Mouse (Mus musculus): ENCODE data around the gene Mlh3. TPM values are rescaled to one million over a fixed set of nuclear protein-coding genes. Genes with fewer than 3 reads are reported as not detected.
A peak's percentile ranks its signal among the peaks of the same experiment; 100 is the strongest.

Gene Mlh3
- polyA plus RNA-seq (2015; fragmentation: Nextera tagmentation; extraction: Ambion mirVana), result 8.1 and 9.5 TPM in 2 replicates

GRCm38 (mm10) chr12:85270319-85270718 lies at the start of gene Mlh3:
Mlh3 (minus strand) TSS chr12:85270599.
- peak within 1 kb of the TSS; percentile 57 for H3K9ac ChIP-seq
- 0 out of 2 replicates have a peak, but pooled peaks cover 3% of the 10 kb centered on the region for H3K36me3 ChIP-seq (replicated peaks)
- WGBS, result 0% methylated on average over 35 of the region's 35 CpGs
- no peaks in the 10 kb centered on the region for H3K27me3 ChIP-seq (replicated peaks)
- peak within 1 kb of the TSS; percentile 86 for H3K27ac ChIP-seq
- peak; percentile 97 for ATAC-seq (replicated peaks)
- H3K4me1 ChIP-seq, result peaks cover 5% of the 10 kb centered on the region; the same call in 1 of the 2 replicates
- peak within 1 kb of the TSS; percentile 56 for H3K4me3 ChIP-seq
- no peaks in the 10 kb centered on the region for H3K9me3 ChIP-seq
- peak within 1 kb of the TSS; percentile 56 for H3K4me2 ChIP-seq

GRCm38 (mm10) chr12:85308651-85309050 lies 38.3 kb upstream of the Mlh3 start:
- H3K4me2 ChIP-seq, result no peak overlapping the region
- no peaks in the 10 kb centered on the region for H3K9me3 ChIP-seq
- no peak for ATAC-seq (replicated peaks)
- H3K4me3 ChIP-seq, result no peak overlapping the region
- H3K9ac ChIP-seq, result no peak overlapping the region
- no peaks in the 10 kb centered on the region for H3K27me3 ChIP-seq (replicated peaks)
- 71% methylated on average over 3 of the region's 3 CpGs for WGBS
- H3K4me1 ChIP-seq, result no peaks in the 10 kb centered on the region
- no peak overlapping the region for H3K27ac ChIP-seq
- peaks cover 83% of the 10 kb centered on the region for H3K36me3 ChIP-seq (replicated peaks)

GRCm38 (mm10) chr12:85305247-85305892 lies 35.0 kb upstream of the Mlh3 start:
- ATAC-seq (replicated peaks), result peak; percentile 50; the same call in 1 of the 2 replicates
- Histone ChIP-seq H3K4me2 (no peak overlapping the region), H3K9ac (no peak overlapping the region), H3K36me3 (replicated peaks) (peaks cover 72% of the 10 kb centered on the region), H3K4me1 (no peaks in the 10 kb centered on the region), H3K9me3 (no peaks in the 10 kb centered on the region), H3K27ac (peak overlapping the region; percentile 26; the same call in 1 of the 2 replicates), H3K4me3 (no peak overlapping the region), H3K27me3 (replicated peaks) (no peaks in the 10 kb centered on the region)
- 50% methylated on average over 16 of the region's 16 CpGs for WGBS

GRCm38 (mm10) chr12:85304725-85305124 lies 34.3 kb upstream of the Mlh3 start:
- no peak for ATAC-seq (replicated peaks)
- whole genome bisulfite sequencing, result 81% methylated on average over 4 of the region's 4 CpGs
- H3K9me3 ChIP-seq, result no peaks in the 10 kb centered on the region
- H3K4me3 ChIP-seq, result no peak overlapping the region
- H3K27me3 ChIP-seq (replicated peaks), result no peaks in the 10 kb centered on the region
- no peaks in the 10 kb centered on the region for H3K4me1 ChIP-seq
- H3K27ac ChIP-seq, result no peak overlapping the region
- H3K4me2 ChIP-seq, result no peak overlapping the region
- peaks cover 69% of the 10 kb centered on the region for H3K36me3 ChIP-seq (replicated peaks)
- H3K9ac ChIP-seq, result no peak overlapping the region

GRCm38 (mm10) chr12:85303256-85303655 lies 32.9 kb upstream of the Mlh3 start:
- Histone ChIP-seq H3K4me1 (no peaks in the 10 kb centered on the region), H3K27ac (no peak overlapping the region), H3K27me3 (replicated peaks) (no peaks in the 10 kb centered on the region), H3K36me3 (replicated peaks) (peaks cover 62% of the 10 kb centered on the region), H3K4me3 (no peak overlapping the region), H3K4me2 (no peak overlapping the region), H3K9me3 (no peaks in the 10 kb centered on the region), H3K9ac (no peak overlapping the region)
- ATAC-seq (replicated peaks), result no peak
- 85% methylated on average over 2 of the region's 2 CpGs for WGBS

GRCm38 (mm10) chr12:85298835-85299180 lies 28.4 kb upstream of the Mlh3 start:
- Histone ChIP-seq H3K36me3 (replicated peaks) (peaks cover 29% of the 10 kb centered on the region), H3K27ac (no peak overlapping the region), H3K4me2 (no peak overlapping the region), H3K4me3 (no peak overlapping the region), H3K4me1 (no peaks in the 10 kb centered on the region), H3K9ac (no peak overlapping the region), H3K9me3 (no peaks in the 10 kb centered on the region), H3K27me3 (replicated peaks) (no peaks in the 10 kb centered on the region)
- ATAC-seq (replicated peaks), result no peak
- 98% methylated on average over 1 of the region's 1 CpGs for WGBS

- no peak overlapping the region for H3K9ac ChIP-seq
- 87% methylated on average over 11 of the region's 11 CpGs for WGBS
- H3K27me3 ChIP-seq (replicated peaks), result no peaks in the 10 kb centered on the region
- H3K4me3 ChIP-seq, result no peak overlapping the region
- no peaks in the 10 kb centered on the region for H3K9me3 ChIP-seq
- no peaks in the 10 kb centered on the region for H3K4me1 ChIP-seq
- H3K36me3 ChIP-seq (replicated peaks), result peaks cover 25% of the 10 kb centered on the region
- no peak overlapping the region for H3K4me2 ChIP-seq
- no peak overlapping the region for H3K27ac ChIP-seq
- no peak for ATAC-seq (replicated peaks)
Observed at GRCm38 (mm10) chr12:85298127-85298834, 27.9 kb upstream of the Mlh3 start.

GRCm38 (mm10) chr12:85297345-85297997 lies 27.1 kb upstream of the Mlh3 start:
- no peaks in the 10 kb centered on the region for H3K9me3 ChIP-seq
- H3K9ac ChIP-seq, result no peak overlapping the region
- H3K36me3 ChIP-seq (replicated peaks), result peaks cover 19% of the 10 kb centered on the region
- no peaks in the 10 kb centered on the region for H3K27me3 ChIP-seq (replicated peaks)
- WGBS, result 75% methylated on average over 10 of the region's 10 CpGs
- no peak overlapping the region for H3K27ac ChIP-seq
- H3K4me2 ChIP-seq, result no peak overlapping the region
- ATAC-seq (replicated peaks), result no peak
- H3K4me3 ChIP-seq, result no peak overlapping the region
- H3K4me1 ChIP-seq, result no peaks in the 10 kb centered on the region

- WGBS, result 83% methylated on average over 5 of the region's 5 CpGs
- peaks cover 14% of the 10 kb centered on the region for H3K36me3 ChIP-seq (replicated peaks)
- no peaks in the 10 kb centered on the region for H3K4me1 ChIP-seq
- H3K9ac ChIP-seq, result no peak overlapping the region
- H3K9me3 ChIP-seq, result no peaks in the 10 kb centered on the region
- H3K4me3 ChIP-seq, result no peak overlapping the region
- no peak overlapping the region for H3K4me2 ChIP-seq
- ATAC-seq (replicated peaks), result no peak
- no peaks in the 10 kb centered on the region for H3K27me3 ChIP-seq (replicated peaks)
- no peak overlapping the region for H3K27ac ChIP-seq
Observed at GRCm38 (mm10) chr12:85296915-85297314, 26.5 kb upstream of the Mlh3 start.

GRCm38 (mm10) chr12:85295506-85295905 lies 25.1 kb upstream of the Mlh3 start:
- H3K27ac ChIP-seq, result no peak overlapping the region
- no peaks in the 10 kb centered on the region for H3K9me3 ChIP-seq
- H3K36me3 ChIP-seq (replicated peaks), result peaks cover 8% of the 10 kb centered on the region; the same call in 1 of the 2 replicates
- H3K4me3 ChIP-seq, result no peak overlapping the region
- H3K9ac ChIP-seq, result no peak overlapping the region
- no peak for ATAC-seq (replicated peaks)
- WGBS, result 89% methylated on average over 2 of the region's 2 CpGs
- no peaks in the 10 kb centered on the region for H3K4me1 ChIP-seq
- H3K4me2 ChIP-seq, result no peak overlapping the region
- no peaks in the 10 kb centered on the region for H3K27me3 ChIP-seq (replicated peaks)

GRCm38 (mm10) chr12:85292906-85293305 lies 22.5 kb upstream of the Mlh3 start:
- Histone ChIP-seq H3K4me3 (no peak overlapping the region), H3K9ac (no peak overlapping the region), H3K36me3 (replicated peaks) (no peaks in the 10 kb centered on the region), H3K4me2 (no peak overlapping the region), H3K4me1 (peaks cover 14% of the 10 kb centered on the region), H3K9me3 (no peaks in the 10 kb centered on the region), H3K27me3 (replicated peaks) (peaks cover 7% of the 10 kb centered on the region; the same call in 1 of the 2 replicates), H3K27ac (no peak overlapping the region)
- no peak for ATAC-seq (replicated peaks)

- H3K27me3 ChIP-seq (replicated peaks), result peaks cover 7% of the 10 kb centered on the region; the same call in 1 of the 2 replicates
- H3K36me3 ChIP-seq (replicated peaks), result no peaks in the 10 kb centered on the region
- H3K9me3 ChIP-seq, result no peaks in the 10 kb centered on the region
- H3K4me3 ChIP-seq, result no peak overlapping the region
- H3K4me1 ChIP-seq, result peaks cover 17% of the 10 kb centered on the region
- no peak overlapping the region for H3K4me2 ChIP-seq
- 79% methylated on average over 6 of the region's 6 CpGs for WGBS
- no peak for ATAC-seq (replicated peaks)
- H3K9ac ChIP-seq, result no peak overlapping the region
- no peak overlapping the region for H3K27ac ChIP-seq
Observed at GRCm38 (mm10) chr12:85292288-85292687, 21.9 kb upstream of the Mlh3 start.
